Mouse (Mus musculus) G1E (cell line): Measurements from ENCODE around the gene Pde1c.

Source experiments
- CTCF ChIP-seq: IDR thresholded peaks from 2 replicates; pipeline ENCODE4 v1.5.1; 2012; ENCODE audit warnings: low read depth, low read length, inconsistent platforms, mixed read lengths
- GATA1 ChIP-seq: IDR thresholded peaks from 2 replicates; pipeline ENCODE4 v1.6.1; 2012; ENCODE audit warnings: borderline replicate concordance, low read length, inconsistent platforms, mixed read lengths
- GATA2 ChIP-seq: IDR thresholded peaks from 2 replicates; pipeline ENCODE4 v1.6.1; 2012; ENCODE audit warnings: low read depth, low read length, inconsistent platforms, borderline replicate concordance
- POLR2AphosphoS5 ChIP-seq: IDR thresholded peaks from 2 replicates; pipeline ENCODE4 v1.6.1; 2012; ENCODE audit warnings: low read depth, low read length, inconsistent platforms; ENCODE audit not compliant: insufficient replicate concordance
- TAL1 ChIP-seq: conservative IDR thresholded peaks from 2 replicates; pipeline ENCODE4 v1.6.1; 2012; ENCODE audit warnings: low read depth, low read length, inconsistent platforms, mixed read lengths

DNA sequence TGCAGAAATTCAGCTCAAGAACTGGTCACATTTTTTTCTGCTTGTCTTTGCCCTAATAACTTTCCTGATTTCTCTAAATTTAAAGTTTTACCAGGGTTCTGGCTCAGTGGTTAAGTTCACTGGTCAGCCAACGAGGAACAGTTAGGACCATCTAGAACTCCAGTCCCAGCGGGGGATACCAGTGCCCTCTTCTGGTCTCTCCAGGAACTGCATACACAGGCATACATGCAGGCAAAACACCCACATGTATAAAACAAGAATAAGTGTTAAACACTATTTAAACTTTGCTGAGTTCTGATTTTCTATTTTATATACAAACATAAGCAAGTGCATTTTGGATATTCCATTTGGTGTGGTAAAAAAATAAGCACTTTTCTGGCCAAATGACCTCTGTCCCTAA is 543.4 kb downstream of the Pde1c start:
- TF ChIP-seq CTCF (peak; percentile 26; the same call in 1 of the 2 replicates), GATA1 (no peak), TAL1 (no peak), POLR2AphosphoS5 (no peak), GATA2 (no peak)
